Comparison of ENCODE assay signal across 11 mouse cellular contexts in the genomic region with DNA sequence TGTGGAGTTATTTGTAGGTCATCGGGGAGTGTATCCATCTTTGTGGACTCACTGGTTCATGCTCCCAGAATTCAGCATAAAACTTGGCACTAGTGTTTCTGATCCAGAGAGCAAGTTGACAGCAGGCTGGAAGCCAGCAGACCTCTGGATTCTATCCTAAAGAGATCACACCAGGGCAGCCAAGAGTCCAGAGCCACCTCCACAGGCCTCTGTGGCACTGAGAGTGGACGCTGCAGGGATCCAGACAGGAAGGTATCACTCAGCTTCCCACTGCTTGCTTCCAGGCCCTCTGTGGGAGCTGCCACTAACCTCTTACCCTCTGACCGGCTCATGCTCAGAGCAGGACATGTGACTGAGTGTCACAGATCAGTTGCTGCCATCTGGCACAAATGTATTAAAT.
DNase-seq lines count a peak whose midpoint lies in the region; ATAC-seq and TF ChIP-seq lines count a peak whose summit lies in the region.
"Had no signal": no experiment of that assay in that cellular context is flagged by ENCODE, and none has a peak within 500 bp of the region (broad histone marks: within the 10 kb centered on the region; RNA-seq: fewer than 3 reads in every experiment).

No protein-coding gene starts in this region.

- H3K27ac ChIP-seq in kidney, adult 2 months (ENCODE audit: insufficient read depth, low read depth, low read length): no peak overlapping the region
- no peak overlapping the region for H3K27ac ChIP-seq in midbrain, embryonic 16.5 days (ENCODE audit: low read length)
- no peak overlapping the region for H3K27ac ChIP-seq in forebrain, embryonic 11.5 days (ENCODE audit: low read depth, low read length)
- H3K27ac ChIP-seq: embryonic facial prominence, embryonic 15.5 days; liver, embryonic 12.5 days; stomach, embryonic 15.5 days had no signal

- no peak for DNase-seq in cerebellum, adult 9-10 months
- DNase-seq in testis, postnatal 14 days (ENCODE audit: low spot score): peak; percentile 30
- DNase-seq in testis, postnatal 10 days (ENCODE audit: low spot score): no peak
- peak; percentile 46 for DNase-seq in kidney, adult 2 months
- peak; percentile 40 for DNase-seq in skeletal muscle tissue, adult 2 months (ENCODE audit: low read depth, low spot score)
- DNase-seq in forebrain, embryonic 11.5 days (ENCODE audit: low spot score): no peak

- peak; percentile 76 for ATAC-seq in cerebellum, adult (ENCODE audit: insufficient number of reproducible peaks, low FRiP score, low TSS enrichment)
- ATAC-seq in midbrain, embryonic 16.5 days: no peak
- ATAC-seq in forebrain, embryonic 11.5 days (replicated peaks; ENCODE audit: low FRiP score): no peak
- ATAC-seq: liver, embryonic 12.5 days had no signal

- TF ChIP-seq POLR2A in kidney, adult 2 months (IDR thresholded peaks at IDR 0.05; ENCODE audit: low read depth, low read length): no peak

- H3K4me1 ChIP-seq in kidney, adult 2 months (ENCODE audit: control insufficient read depth, insufficient read depth, low read length): no peaks in the 10 kb centered on the region
- H3K4me1 ChIP-seq in midbrain, embryonic 16.5 days (ENCODE audit: control insufficient read depth, insufficient read depth, low read length): no peaks in the 10 kb centered on the region
- no peaks in the 10 kb centered on the region for H3K4me1 ChIP-seq in forebrain, embryonic 11.5 days (replicated peaks; ENCODE audit: control insufficient read depth, insufficient read depth, low read length)
- H3K4me1 ChIP-seq: embryonic facial prominence, embryonic 15.5 days; stomach, embryonic 15.5 days had no signal

- no peak for TF ChIP-seq CTCF in kidney, adult 2 months (conservative IDR thresholded peaks at IDR 0.05; ENCODE audit: insufficient read depth, insufficient read length, low read depth, low read length)

- 35% methylated on average over 3 of the region's 3 CpGs for WGBS in kidney, adult 2 months
- 78% methylated on average over 3 of the region's 3 CpGs for WGBS in midbrain, embryonic 16.5 days
- WGBS in forebrain, embryonic 11.5 days: 90% methylated on average over 3 of the region's 3 CpGs

- no peak overlapping the region for H3K9ac ChIP-seq in midbrain, embryonic 16.5 days (ENCODE audit: low read depth, low read length)
- H3K9ac ChIP-seq in forebrain, embryonic 11.5 days (ENCODE audit: low read length): no peak overlapping the region
- H3K9ac ChIP-seq: embryonic facial prominence, embryonic 15.5 days; liver, embryonic 12.5 days; stomach, embryonic 15.5 days had no signal

- no peaks in the 10 kb centered on the region for H3K9me3 ChIP-seq in midbrain, embryonic 16.5 days (replicated peaks; ENCODE audit: control insufficient read depth, low read length, poor library complexity, severe bottlenecking)
- no peaks in the 10 kb centered on the region for H3K9me3 ChIP-seq in forebrain, embryonic 11.5 days (ENCODE audit: control insufficient read depth, low read length)
- H3K9me3 ChIP-seq: embryonic facial prominence, embryonic 15.5 days; liver, embryonic 12.5 days; stomach, embryonic 15.5 days had no signal

- H3K4me2 ChIP-seq in midbrain, embryonic 16.5 days (ENCODE audit: low read length): no peak overlapping the region
- no peak overlapping the region for H3K4me2 ChIP-seq in forebrain, embryonic 11.5 days (ENCODE audit: low read depth, low read length, severe bottlenecking)
- H3K4me2 ChIP-seq: embryonic facial prominence, embryonic 15.5 days; liver, embryonic 12.5 days; stomach, embryonic 15.5 days had no signal

- H3K36me3 ChIP-seq in kidney, adult 2 months (ENCODE audit: control insufficient read depth, insufficient read depth, low read length): no peaks in the 10 kb centered on the region
- no peaks in the 10 kb centered on the region for H3K36me3 ChIP-seq in midbrain, embryonic 16.5 days (ENCODE audit: control insufficient read depth, insufficient read depth, low read length)
- no peaks in the 10 kb centered on the region for H3K36me3 ChIP-seq in forebrain, embryonic 11.5 days (ENCODE audit: control insufficient read depth, insufficient read depth, low read length)
- H3K36me3 ChIP-seq: embryonic facial prominence, embryonic 15.5 days; liver, embryonic 12.5 days; stomach, embryonic 15.5 days had no signal

- H3K27me3 ChIP-seq in kidney, adult 2 months (replicated peaks; ENCODE audit: control insufficient read depth, insufficient read depth, low read length): no peaks in the 10 kb centered on the region
- no peaks in the 10 kb centered on the region for H3K27me3 ChIP-seq in midbrain, embryonic 16.5 days (ENCODE audit: control insufficient read depth, insufficient read depth, low read depth, low read length)
- H3K27me3 ChIP-seq in forebrain, embryonic 11.5 days (ENCODE audit: control insufficient read depth, insufficient read depth, low read length): no peaks in the 10 kb centered on the region
- H3K27me3 ChIP-seq: embryonic facial prominence, embryonic 15.5 days; stomach, embryonic 15.5 days had no signal

- no peak overlapping the region for H3K4me3 ChIP-seq in kidney, adult 2 months (ENCODE audit: insufficient read depth, low read depth, low read length)
- H3K4me3 ChIP-seq in midbrain, embryonic 16.5 days (ENCODE audit: low read depth, low read length): no peak overlapping the region
- H3K4me3 ChIP-seq in forebrain, embryonic 11.5 days (ENCODE audit: low read depth, low read length): no peak overlapping the region
- H3K4me3 ChIP-seq: embryonic facial prominence, embryonic 15.5 days; liver, embryonic 12.5 days; stomach, embryonic 15.5 days had no signal

Comparison
In these comparisons a context has a peak if more than half of its experiments do, and no peak if none do; other contexts are left out.
1. DNase-seq: peak in testis, postnatal 14 days (single experiment), kidney, adult 2 months (single experiment) and skeletal muscle tissue, adult 2 months (single experiment); none in cerebellum, adult 9-10 months (single experiment), testis, postnatal 10 days (single experiment) and forebrain, embryonic 11.5 days (single experiment).